Mouse (Mus musculus): ENCODE data around the gene Anks1b. TPM values are rescaled to one million over a fixed set of nuclear protein-coding genes. Genes with fewer than 3 reads are reported as not detected.

Anks1b gene
- polyA plus RNA-seq, 1 experiment from 2014 or later: 1.5 TPM

GRCm38 (mm10) chr10:90237290-90237689, 364.0 kb downstream of the Anks1b start:
- Histone ChIP-seq H3K9ac (ENCODE audit: low read length) (no peak overlapping the region), H3K4me1 (replicated peaks; ENCODE audit: control insufficient read depth, insufficient read depth, low read length) (no peaks in the 10 kb centered on the region; the same call in 1 of the 2 replicates), H3K36me3 (ENCODE audit: control insufficient read depth, insufficient read depth, low read length) (no peaks in the 10 kb centered on the region), H3K4me2 (ENCODE audit: low read length) (no peak overlapping the region), H3K9me3 (ENCODE audit: control insufficient read depth, low read length) (no peaks in the 10 kb centered on the region), H3K27me3 (replicated peaks; ENCODE audit: control insufficient read depth, insufficient read depth, low read length) (no peaks in the 10 kb centered on the region), H3K27ac (ENCODE audit: low read depth) (no peak overlapping the region), H3K4me3 (ENCODE audit: low read depth, low read length) (no peak overlapping the region)
- WGBS: 56% methylated on average over 3 of the region's 3 CpGs
- ATAC-seq (replicated peaks; ENCODE audit: low FRiP score, low TSS enrichment, low read depth) (no peak), DNase-seq (ENCODE audit: low spot score) (no peak)

- H3K27ac ChIP-seq (ENCODE audit: low read depth): no peak overlapping the region
- H3K4me3 ChIP-seq (ENCODE audit: low read depth, low read length): no peak overlapping the region
- no peaks in the 10 kb centered on the region for H3K27me3 ChIP-seq (replicated peaks; ENCODE audit: control insufficient read depth, insufficient read depth, low read length)
- H3K4me1 ChIP-seq (replicated peaks; ENCODE audit: control insufficient read depth, insufficient read depth, low read length): no peaks in the 10 kb centered on the region
- no peaks in the 10 kb centered on the region for H3K36me3 ChIP-seq (ENCODE audit: control insufficient read depth, insufficient read depth, low read length)
- DNase-seq (ENCODE audit: low spot score) (no peak), ATAC-seq (replicated peaks; ENCODE audit: low FRiP score, low TSS enrichment, low read depth) (no peak)
- 60% methylated on average over 3 of the region's 3 CpGs for WGBS
- no peaks in the 10 kb centered on the region for H3K9me3 ChIP-seq (ENCODE audit: control insufficient read depth, low read length)
- no peak overlapping the region for H3K9ac ChIP-seq (ENCODE audit: low read length)
- H3K4me2 ChIP-seq (ENCODE audit: low read length): no peak overlapping the region
These were observed 385.8 kb downstream of the Anks1b start for GRCm38 (mm10) chr10:90258944-90259714.

GRCm38 (mm10) chr10:90271321-90271720, 398.0 kb downstream of the Anks1b start:
- H3K4me3 ChIP-seq (ENCODE audit: low read depth, low read length): no peak overlapping the region
- H3K9ac ChIP-seq (ENCODE audit: low read length): no peak overlapping the region
- H3K36me3 ChIP-seq (ENCODE audit: control insufficient read depth, insufficient read depth, low read length): no peaks in the 10 kb centered on the region
- H3K4me2 ChIP-seq (ENCODE audit: low read length): no peak overlapping the region
- ATAC-seq (replicated peaks; ENCODE audit: low FRiP score, low TSS enrichment, low read depth): no peak
- H3K27ac ChIP-seq (ENCODE audit: low read depth): no peak overlapping the region
- WGBS: 85% methylated on average over 1 of the region's 1 CpGs
- H3K27me3 ChIP-seq (replicated peaks; ENCODE audit: control insufficient read depth, insufficient read depth, low read length): no peaks in the 10 kb centered on the region
- no peaks in the 10 kb centered on the region for H3K9me3 ChIP-seq (ENCODE audit: control insufficient read depth, low read length)
- no peak for DNase-seq (ENCODE audit: low spot score)
- no peaks in the 10 kb centered on the region for H3K4me1 ChIP-seq (replicated peaks; ENCODE audit: control insufficient read depth, insufficient read depth, low read length)

GRCm38 (mm10) chr10:90273311-90273710, 400.0 kb downstream of the Anks1b start:
- H3K9ac ChIP-seq (ENCODE audit: low read length): no peak overlapping the region
- no peaks in the 10 kb centered on the region for H3K9me3 ChIP-seq (ENCODE audit: control insufficient read depth, low read length)

GRCm38 (mm10) chr10:90286589-90286988, 413.3 kb downstream of the Anks1b start:
- H3K36me3 ChIP-seq (ENCODE audit: control insufficient read depth, insufficient read depth, low read length): no peaks in the 10 kb centered on the region
- H3K27me3 ChIP-seq (replicated peaks; ENCODE audit: control insufficient read depth, insufficient read depth, low read length): no peaks in the 10 kb centered on the region
- WGBS: 50% methylated on average over 1 of the region's 1 CpGs
- ATAC-seq (replicated peaks; ENCODE audit: low FRiP score, low TSS enrichment, low read depth) (no peak), DNase-seq (ENCODE audit: low spot score) (no peak)
- H3K4me2 ChIP-seq (ENCODE audit: low read length): no peak overlapping the region
- H3K4me1 ChIP-seq (replicated peaks; ENCODE audit: control insufficient read depth, insufficient read depth, low read length): no peaks in the 10 kb centered on the region
- H3K27ac ChIP-seq (ENCODE audit: low read depth): no peak overlapping the region
- no peak overlapping the region for H3K4me3 ChIP-seq (ENCODE audit: low read depth, low read length)
- no peaks in the 10 kb centered on the region for H3K9me3 ChIP-seq (ENCODE audit: control insufficient read depth, low read length)
- H3K9ac ChIP-seq (ENCODE audit: low read length): no peak overlapping the region

More at GRCm38 (mm10) chr10:90273311-90273710, 400.0 kb downstream of the Anks1b start:
- H3K4me3 ChIP-seq (ENCODE audit: low read depth, low read length): no peak overlapping the region
- H3K27ac ChIP-seq (ENCODE audit: low read depth): no peak overlapping the region
- no peak for ATAC-seq (replicated peaks; ENCODE audit: low FRiP score, low TSS enrichment, low read depth)
- H3K4me2 ChIP-seq (ENCODE audit: low read length): no peak overlapping the region
- no peak for DNase-seq (ENCODE audit: low spot score)
- 73% methylated on average over 2 of the region's 2 CpGs for WGBS
- H3K4me1 ChIP-seq (replicated peaks; ENCODE audit: control insufficient read depth, insufficient read depth, low read length): no peaks in the 10 kb centered on the region
- no peaks in the 10 kb centered on the region for H3K27me3 ChIP-seq (replicated peaks; ENCODE audit: control insufficient read depth, insufficient read depth, low read length)
- H3K36me3 ChIP-seq (ENCODE audit: control insufficient read depth, insufficient read depth, low read length): no peaks in the 10 kb centered on the region

GRCm38 (mm10) chr10:90303249-90303648, 429.9 kb downstream of the Anks1b start:
- H3K36me3 ChIP-seq (ENCODE audit: control insufficient read depth, insufficient read depth, low read length): no peaks in the 10 kb centered on the region
- no peaks in the 10 kb centered on the region for H3K27me3 ChIP-seq (replicated peaks; ENCODE audit: control insufficient read depth, insufficient read depth, low read length)
- DNase-seq (ENCODE audit: low spot score) (no peak), ATAC-seq (replicated peaks; ENCODE audit: low FRiP score, low TSS enrichment, low read depth) (no peak)
- no peak overlapping the region for H3K27ac ChIP-seq (ENCODE audit: low read depth)
- H3K4me2 ChIP-seq (ENCODE audit: low read length): no peak overlapping the region
- no peak overlapping the region for H3K4me3 ChIP-seq (ENCODE audit: low read depth, low read length)
- WGBS: 71% methylated on average over 1 of the region's 1 CpGs
- no peaks in the 10 kb centered on the region for H3K4me1 ChIP-seq (replicated peaks; ENCODE audit: control insufficient read depth, insufficient read depth, low read length)
- H3K9me3 ChIP-seq (ENCODE audit: control insufficient read depth, low read length): no peaks in the 10 kb centered on the region
- no peak overlapping the region for H3K9ac ChIP-seq (ENCODE audit: low read length)

GRCm38 (mm10) chr10:90306156-90306555, 432.8 kb downstream of the Anks1b start:
- Histone ChIP-seq H3K27me3 (replicated peaks; ENCODE audit: control insufficient read depth, insufficient read depth, low read length) (no peaks in the 10 kb centered on the region), H3K4me3 (ENCODE audit: low read depth, low read length) (no peak overlapping the region)
- ATAC-seq (replicated peaks; ENCODE audit: low FRiP score, low TSS enrichment, low read depth): no peak

GRCm38 (mm10) chr10:90307931-90308555, 434.7 kb downstream of the Anks1b start:
- no peak for ATAC-seq (replicated peaks; ENCODE audit: low FRiP score, low TSS enrichment, low read depth)
- Histone ChIP-seq H3K9ac (ENCODE audit: low read length) (no peak overlapping the region), H3K4me2 (ENCODE audit: low read length) (no peak overlapping the region), H3K4me1 (replicated peaks; ENCODE audit: control insufficient read depth, insufficient read depth, low read length) (no peaks in the 10 kb centered on the region), H3K27ac (ENCODE audit: low read depth) (no peak overlapping the region), H3K4me3 (ENCODE audit: low read depth, low read length) (no peak overlapping the region), H3K36me3 (ENCODE audit: control insufficient read depth, insufficient read depth, low read length) (no peaks in the 10 kb centered on the region), H3K9me3 (ENCODE audit: control insufficient read depth, low read length) (no peaks in the 10 kb centered on the region), H3K27me3 (replicated peaks; ENCODE audit: control insufficient read depth, insufficient read depth, low read length) (no peaks in the 10 kb centered on the region)
- no peak for DNase-seq (ENCODE audit: low spot score)
- 76% methylated on average over 5 of the region's 5 CpGs for WGBS

More at GRCm38 (mm10) chr10:90306156-90306555, 432.8 kb downstream of the Anks1b start:
- no peak for DNase-seq (ENCODE audit: low spot score)
- H3K4me2 ChIP-seq (ENCODE audit: low read length): no peak overlapping the region
- H3K4me1 ChIP-seq (replicated peaks; ENCODE audit: control insufficient read depth, insufficient read depth, low read length): no peaks in the 10 kb centered on the region
- H3K36me3 ChIP-seq (ENCODE audit: control insufficient read depth, insufficient read depth, low read length): no peaks in the 10 kb centered on the region
- H3K9me3 ChIP-seq (ENCODE audit: control insufficient read depth, low read length): no peaks in the 10 kb centered on the region
- no peak overlapping the region for H3K27ac ChIP-seq (ENCODE audit: low read depth)
- no peak overlapping the region for H3K9ac ChIP-seq (ENCODE audit: low read length)

GRCm38 (mm10) chr10:90329781-90330180, 456.5 kb downstream of the Anks1b start:
- Histone ChIP-seq H3K4me1 (replicated peaks; ENCODE audit: control insufficient read depth, insufficient read depth, low read length) (no peaks in the 10 kb centered on the region), H3K4me2 (ENCODE audit: low read length) (no peak overlapping the region), H3K9me3 (ENCODE audit: control insufficient read depth, low read length) (no peaks in the 10 kb centered on the region), H3K27me3 (replicated peaks; ENCODE audit: control insufficient read depth, insufficient read depth, low read length) (no peaks in the 10 kb centered on the region), H3K27ac (ENCODE audit: low read depth) (no peak overlapping the region), H3K36me3 (ENCODE audit: control insufficient read depth, insufficient read depth, low read length) (no peaks in the 10 kb centered on the region), H3K9ac (ENCODE audit: low read length) (no peak overlapping the region), H3K4me3 (ENCODE audit: low read depth, low read length) (no peak overlapping the region)
- 91% methylated on average over 4 of the region's 4 CpGs for WGBS
- ATAC-seq (replicated peaks; ENCODE audit: low FRiP score, low TSS enrichment, low read depth) (no peak), DNase-seq (ENCODE audit: low spot score) (no peak)

All from intestine, embryonic 14.5 days (tissue).